Mouse (Mus musculus) frontal cortex, postnatal 10 days (tissue): Measurements from ENCODE around the gene Zfp804a.

Source experiments
- DNase-seq, 2 experiments: peaks; one replicate each; pipeline ENCODE4 v3.0.0; 2022; ENCODE audit warnings: low spot score in 2 of 2, mixed read lengths in 1 of 2

Zfp804a gene

GRCm38 (mm10) chr2:82053185-82053891, at the start of gene Zfp804a:
TSS of gene Zfp804a (plus strand) at chr2:82053222.
- peak; percentile 53 to 55 for DNase-seq

- DNase-seq, result no peak
Measured at GRCm38 (mm10) chr2:82051635-82052034, 1.4 kb upstream of the Zfp804a start.

GRCm38 (mm10) chr2:82052338-82053184, 461 bp upstream of the Zfp804a start:
- DNase-seq, result peak; percentile 66 to 72

- DNase-seq, result peak in 1 of 2 experiments; percentile 4
Measured at GRCm38 (mm10) chr2:82054446-82054845, 1.4 kb downstream of the Zfp804a start.

- no peak for DNase-seq
Measured at GRCm38 (mm10) chr2:82064671-82065070, 11.6 kb downstream of the Zfp804a start.

GRCm38 (mm10) chr2:82067912-82068311, 14.9 kb downstream of the Zfp804a start:
- DNase-seq, result no peak

GRCm38 (mm10) chr2:82069172-82069571, 16.1 kb downstream of the Zfp804a start:
- DNase-seq, result no peak

GRCm38 (mm10) chr2:82076883-82077282, 23.9 kb downstream of the Zfp804a start:
- no peak for DNase-seq

GRCm38 (mm10) chr2:82078287-82078994, 25.4 kb downstream of the Zfp804a start:
- no peak for DNase-seq

- no peak for DNase-seq
Measured at GRCm38 (mm10) chr2:82080678-82081077, 27.7 kb downstream of the Zfp804a start.

- no peak for DNase-seq
Measured at GRCm38 (mm10) chr2:82113148-82113547, 60.1 kb downstream of the Zfp804a start.

GRCm38 (mm10) chr2:82113650-82114049, 60.6 kb downstream of the Zfp804a start:
- DNase-seq, result no peak

- no peak for DNase-seq
Measured at GRCm38 (mm10) chr2:82119577-82119976, 66.6 kb downstream of the Zfp804a start.

- DNase-seq, result no peak
Measured at GRCm38 (mm10) chr2:82178693-82179092, 125.7 kb downstream of the Zfp804a start.

GRCm38 (mm10) chr2:82181010-82181409, 128.0 kb downstream of the Zfp804a start:
- DNase-seq, result no peak

- no peak for DNase-seq
Measured at GRCm38 (mm10) chr2:82199901-82200300, 146.9 kb downstream of the Zfp804a start.

GRCm38 (mm10) chr2:82200616-82201015, 147.6 kb downstream of the Zfp804a start:
- DNase-seq, result no peak

GRCm38 (mm10) chr2:82210605-82211004, 157.6 kb downstream of the Zfp804a start:
- DNase-seq, result no peak

GRCm38 (mm10) chr2:82211972-82212371, 158.9 kb downstream of the Zfp804a start:
- no peak for DNase-seq

GRCm38 (mm10) chr2:82217873-82218272, 164.9 kb downstream of the Zfp804a start:
- no peak for DNase-seq

- DNase-seq, result no peak
Measured at GRCm38 (mm10) chr2:82246020-82246419, 193.0 kb downstream of the Zfp804a start.

GRCm38 (mm10) chr2:82246902-82247522, 194.0 kb downstream of the Zfp804a start:
- no peak for DNase-seq
